Mouse (Mus musculus): ENCODE measurements around the gene Six1. TPM values are rescaled to one million over a fixed set of nuclear protein-coding genes. Genes with fewer than 3 reads are reported as not detected.

The Six1 gene
- total RNA-seq, 2 experiments from 2014 or later, result 0.15 to 0.26 TPM

DNA sequence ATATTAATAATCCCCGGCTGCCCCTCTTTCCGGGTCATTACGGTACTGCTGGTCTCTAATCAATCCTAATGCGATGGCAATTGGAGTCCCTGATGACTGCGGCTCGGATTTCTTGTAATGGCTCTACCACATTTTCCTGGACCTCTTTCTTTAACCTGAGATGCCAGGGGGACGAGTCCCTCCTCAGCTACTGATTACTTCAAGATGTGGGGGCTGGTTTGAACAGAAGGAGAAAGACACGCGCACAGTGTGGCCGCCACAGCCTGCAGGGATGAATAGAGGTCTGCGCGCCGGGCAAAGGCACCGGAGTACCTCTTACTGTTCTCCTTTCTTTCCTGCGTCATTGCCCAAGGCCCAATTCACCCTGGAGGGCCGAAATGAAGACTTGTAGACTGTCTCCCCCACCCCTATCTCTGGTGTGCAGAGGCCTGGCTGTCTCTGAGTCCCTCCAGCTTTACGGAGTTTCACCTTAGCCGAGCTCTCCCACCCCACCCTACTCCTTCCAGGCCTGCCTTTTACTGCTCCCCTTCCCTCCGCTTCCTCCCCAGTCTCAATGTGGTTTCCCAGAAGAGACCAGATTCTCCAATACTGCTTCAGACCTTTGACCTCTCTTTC, 1.5 kb downstream of the Six1 start:
- intact Hi-C loops (cut with DNase I), result no loop called here

DNA sequence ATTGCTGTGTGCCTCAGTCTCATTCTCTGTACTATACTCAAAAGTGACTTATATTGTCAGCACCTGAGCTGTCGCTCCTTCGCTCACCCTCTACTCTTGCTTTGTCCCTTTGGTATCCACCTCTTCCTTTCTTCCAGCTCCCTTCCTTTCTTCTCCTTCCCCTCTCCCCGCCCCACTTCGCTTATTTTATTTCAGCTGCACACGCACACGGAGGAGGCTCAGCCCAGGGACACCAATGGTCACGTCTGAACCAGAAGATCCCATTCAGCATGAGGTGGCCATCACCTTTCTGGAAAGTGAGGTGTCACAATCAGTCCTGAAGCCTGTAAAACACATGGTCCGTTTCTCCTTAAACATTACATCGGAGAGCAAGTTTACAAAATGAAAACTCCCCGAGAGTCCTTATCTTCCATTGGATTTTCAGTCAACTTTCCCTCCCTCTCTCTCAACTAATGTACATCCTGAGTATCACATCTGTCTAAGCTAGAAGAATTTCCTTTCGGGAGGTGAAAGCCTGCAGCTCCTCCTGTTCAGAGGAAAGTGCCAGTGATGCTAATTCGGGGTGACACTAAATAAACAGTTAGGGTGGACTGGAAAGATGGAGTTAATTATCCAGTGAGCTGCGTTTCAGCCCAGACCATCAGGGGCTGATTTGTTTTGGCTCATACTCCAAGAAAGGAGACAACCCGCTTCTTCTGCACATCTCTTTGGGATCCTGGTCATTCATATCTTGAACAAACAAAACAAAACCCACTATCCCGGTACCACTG, 2.7 kb downstream of the Six1 start:
- intact Hi-C loops (cut with DNase I), result no loop called here
- no peak for DNase-seq (ENCODE audit: extremely low spot score in 1 of 2, low spot score in 2 of 2)

More for the DNA sequence above, 1.5 kb downstream of the Six1 start:
- DNase-seq (ENCODE audit: extremely low spot score in 1 of 2, low spot score in 2 of 2), result no peak

GRCm38 (mm10) chr12:73050305-73050704, 3.4 kb downstream of the Six1 start:
- intact Hi-C loops (cut with DNase I), result no loop called here
- no peak for DNase-seq (ENCODE audit: extremely low spot score in 1 of 2, low spot score in 2 of 2)

- DNase-seq (ENCODE audit: extremely low spot score in 1 of 2, low spot score in 2 of 2), result no peak
Observed at GRCm38 (mm10) chr12:73049520-73050225, 4.0 kb downstream of the Six1 start.

GRCm38 (mm10) chr12:73048537-73048936, 5.2 kb downstream of the Six1 start:
- DNase-seq (ENCODE audit: extremely low spot score in 1 of 2, low spot score in 2 of 2), result no peak
- intact Hi-C loops (cut with DNase I), result no loop called here

More at GRCm38 (mm10) chr12:73049520-73050225, 4.0 kb downstream of the Six1 start:
- intact Hi-C loops (cut with DNase I), result no loop called here

GRCm38 (mm10) chr12:73047576-73047975, 6.1 kb downstream of the Six1 start:
- no peak for DNase-seq (ENCODE audit: extremely low spot score in 1 of 2, low spot score in 2 of 2)
- intact Hi-C loops (cut with DNase I), result loop anchor here (2.0 kb wide), 1 partner anchor 239 kb away; the partner anchor contains the start of genes Slc38a6 and Trmt5

DNA sequence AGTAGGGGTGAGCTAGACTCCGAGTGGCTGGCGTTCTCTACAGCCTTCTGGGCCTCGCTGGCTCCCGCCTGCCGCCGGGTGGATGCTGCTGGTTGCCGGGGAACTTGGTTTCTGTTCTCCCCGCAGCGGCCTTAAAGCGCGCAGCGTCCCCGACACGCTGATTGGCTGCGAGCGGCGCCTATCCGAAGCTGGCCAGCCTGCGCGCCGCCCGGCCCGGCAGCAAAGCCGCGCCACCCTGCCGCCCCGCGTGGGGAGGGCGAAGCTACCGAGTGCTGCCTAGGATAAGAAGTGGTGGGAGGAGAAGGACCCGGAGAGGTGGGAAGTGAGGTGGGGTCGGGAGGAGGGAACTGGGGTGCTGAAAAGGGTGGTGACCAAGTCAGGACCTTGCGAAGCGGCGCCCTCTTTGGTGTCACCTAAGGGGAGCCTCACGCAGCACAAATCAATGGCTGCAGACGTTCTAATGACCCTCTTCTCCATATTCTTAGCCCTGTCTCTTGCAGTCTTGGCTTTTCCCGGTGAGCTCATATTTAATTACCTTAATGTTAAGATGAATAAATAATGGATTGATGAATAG, 7.0 kb downstream of the Six1 start:
- peak in 1 of 2 experiments; percentile 82 for DNase-seq (ENCODE audit: extremely low spot score in 1 of 2, low spot score in 2 of 2)
- intact Hi-C loops (cut with DNase I), result loop anchor here (2.0 kb wide), 1 partner anchor 240 kb away; the partner anchor contains the start of genes Slc38a6 and Trmt5

- peak in 1 of 2 experiments; percentile 24 for DNase-seq (ENCODE audit: extremely low spot score in 1 of 2, low spot score in 2 of 2)
- intact Hi-C loops (cut with DNase I), result loop anchor here (2.0 kb wide), 1 partner anchor 241 kb away; the partner anchor contains the start of genes Slc38a6 and Trmt5
Observed at GRCm38 (mm10) chr12:73045724-73046606, 7.7 kb downstream of the Six1 start.

- peak in 1 of 2 experiments; percentile 39 for DNase-seq (ENCODE audit: extremely low spot score in 1 of 2, low spot score in 2 of 2)
Observed at GRCm38 (mm10) chr12:73045046-73045723, 8.5 kb downstream of the Six1 start.

GRCm38 (mm10) chr12:73044221-73045045, 9.3 kb downstream of the Six1 start:
- intact Hi-C loops (cut with DNase I), result loop anchor here (5.0 kb wide), 1 partner anchor 192 kb away; no protein-coding TSS in a partner anchor
- no peak for DNase-seq (ENCODE audit: extremely low spot score in 1 of 2, low spot score in 2 of 2)

More at GRCm38 (mm10) chr12:73045046-73045723, 8.5 kb downstream of the Six1 start:
- intact Hi-C loops (cut with DNase I), result no loop called here

DNA sequence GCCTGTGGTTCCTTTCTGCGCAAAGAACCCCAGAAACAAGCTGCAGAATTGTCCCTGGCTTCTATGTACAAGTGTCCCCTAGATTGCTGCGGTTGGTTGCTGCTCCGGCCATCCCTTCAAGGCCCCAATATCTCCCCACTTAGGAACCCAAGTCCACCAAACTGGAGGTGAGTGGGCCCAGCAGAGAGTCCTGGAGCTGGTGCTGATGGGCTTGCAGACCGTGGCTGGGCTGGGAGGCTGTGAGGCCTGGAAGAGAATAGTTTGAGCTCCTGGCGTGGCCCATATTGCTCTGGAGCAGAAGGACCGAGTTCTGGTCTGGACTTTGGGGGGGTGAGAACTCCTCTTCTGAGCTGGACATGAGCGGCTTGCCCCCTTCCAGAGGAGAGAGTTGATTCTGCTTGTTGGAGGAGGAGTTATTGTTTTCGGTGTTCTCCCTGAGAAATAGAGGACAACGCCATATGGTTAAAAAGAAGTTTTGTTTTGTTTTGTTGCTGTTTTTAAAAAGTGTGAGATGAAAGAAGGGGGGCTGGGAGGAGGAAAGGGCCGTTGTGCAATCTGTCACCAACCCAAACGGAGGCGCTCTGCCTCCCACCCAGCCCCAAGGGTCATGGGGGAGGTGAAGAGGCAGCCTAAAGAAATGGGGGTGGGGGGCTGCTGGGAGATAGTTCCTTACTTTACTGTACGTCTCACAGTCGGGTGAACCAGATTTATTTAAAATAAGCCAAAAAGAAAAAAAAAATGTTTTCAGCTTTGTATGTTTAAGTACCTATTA, 10.1 kb downstream of the Six1 start:
- no peak for DNase-seq (ENCODE audit: extremely low spot score in 1 of 2, low spot score in 2 of 2)
- intact Hi-C loops (cut with DNase I), result loop anchor here (5.0 kb wide), 1 partner anchor 191 kb away; no protein-coding TSS in a partner anchor

- intact Hi-C loops (cut with DNase I), result loop anchor here (5.0 kb wide), 1 partner anchor 191 kb away; no protein-coding TSS in a partner anchor
- no peak for DNase-seq (ENCODE audit: extremely low spot score in 1 of 2, low spot score in 2 of 2)
Observed at GRCm38 (mm10) chr12:73042903-73043302, 10.8 kb downstream of the Six1 start.

GRCm38 (mm10) chr12:73042406-73042805, 11.3 kb downstream of the Six1 start:
- no peak for DNase-seq (ENCODE audit: extremely low spot score in 1 of 2, low spot score in 2 of 2)
- intact Hi-C loops (cut with DNase I), result loop anchor here (5.0 kb wide), 1 partner anchor 190 kb away; no protein-coding TSS in a partner anchor

DNA sequence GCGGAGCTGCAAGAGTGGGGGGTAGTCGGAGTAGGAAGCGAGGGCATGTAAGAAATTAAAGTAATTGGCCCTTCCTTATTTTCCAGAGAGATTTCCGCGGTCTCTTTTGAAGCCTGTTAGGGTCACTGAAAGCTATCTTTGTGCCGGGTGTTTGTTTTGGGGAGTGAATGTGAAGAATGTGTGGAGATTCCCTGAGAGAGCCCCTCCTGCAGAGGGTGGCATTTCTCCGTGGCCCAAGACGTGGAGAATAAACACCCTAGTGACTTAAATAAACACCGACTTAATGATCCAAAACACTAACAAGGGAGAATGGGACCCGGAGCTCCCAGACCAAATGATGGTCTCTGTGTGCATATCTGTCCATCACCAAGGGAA, 12.4 kb downstream of the Six1 start:
- no peak for DNase-seq (ENCODE audit: extremely low spot score in 1 of 2, low spot score in 2 of 2)
- intact Hi-C loops (cut with DNase I), result loop anchor here (5.0 kb wide), 1 partner anchor 189 kb away; no protein-coding TSS in a partner anchor

DNA sequence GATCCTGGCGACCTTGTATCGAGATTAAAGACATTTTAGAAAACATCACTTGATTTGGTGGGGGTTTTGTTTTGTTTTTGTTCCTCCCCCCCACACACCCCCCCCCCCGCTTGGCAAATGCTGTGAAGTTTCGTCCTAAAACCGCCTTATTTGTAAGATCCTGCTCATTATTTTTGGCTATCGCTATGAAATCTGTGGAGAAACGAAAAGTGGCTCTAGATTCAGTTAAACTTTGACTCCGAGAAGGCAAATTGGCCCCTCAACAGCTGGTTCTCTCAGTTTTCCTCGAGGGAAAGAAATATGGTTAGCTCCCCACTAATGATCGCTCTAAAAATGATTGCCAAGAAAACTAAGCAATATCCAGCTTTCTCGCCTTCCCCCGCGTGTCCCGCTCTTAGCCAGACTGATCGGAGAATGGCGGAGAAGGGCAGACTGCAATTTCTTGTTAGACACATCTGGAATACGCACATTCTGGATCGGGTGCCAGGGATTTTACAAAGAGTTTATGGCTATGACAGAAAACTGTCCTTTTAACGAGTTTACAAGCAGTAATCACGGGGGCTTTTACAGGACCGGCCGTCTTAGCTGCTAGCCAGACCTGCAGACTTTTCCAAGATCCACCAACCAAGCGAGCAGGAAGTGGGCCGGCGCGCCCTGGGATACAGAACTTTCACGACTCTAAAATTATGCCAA, 13.0 kb downstream of the Six1 start:
- DNase-seq (ENCODE audit: extremely low spot score in 1 of 2, low spot score in 2 of 2), result no peak
- intact Hi-C loops (cut with DNase I), result loop anchor here (5.0 kb wide), 1 partner anchor 188 kb away; no protein-coding TSS in a partner anchor

Data from left cerebral cortex, postnatal 10 days (tissue).